Mouse (Mus musculus): Measurements from ENCODE around the gene Vsx1. TPM values are rescaled to one million over a fixed set of nuclear protein-coding genes. Genes with fewer than 3 reads are reported as not detected.

Gene Vsx1
- polyA plus RNA-seq (2012; rRNA removed): 0.13 and 0.27 TPM in 2 replicates

GRCm38 (mm10) chr2:150689223-150689800, at the start of gene Vsx1:
Gene Vsx1 (minus strand): TSS chr2:150689360.
- TF ChIP-seq POLR2A (IDR thresholded peaks at IDR 0.05; ENCODE audit: extremely low read depth, insufficient read depth, low read length) (no peak), CTCF (IDR thresholded peaks at IDR 0.05; ENCODE audit: extremely low read depth, insufficient read depth, low read length) (no peak)
- no peak within 1 kb of the TSS for H3K4me3 ChIP-seq (ENCODE audit: insufficient read depth, low read length)

GRCm38 (mm10) chr2:150737881-150738280, 48.7 kb upstream of the Vsx1 start:
- H3K4me1 ChIP-seq (ENCODE audit: control insufficient read depth, insufficient read depth, low read length): no peaks in the 10 kb centered on the region
- no peak overlapping the region for H3K4me3 ChIP-seq (ENCODE audit: insufficient read depth, low read length)
- H3K27ac ChIP-seq (ENCODE audit: insufficient read depth, low read length): no peak overlapping the region
- TF ChIP-seq POLR2A (IDR thresholded peaks at IDR 0.05; ENCODE audit: extremely low read depth, insufficient read depth, low read length): no peak
- TF ChIP-seq CTCF (IDR thresholded peaks at IDR 0.05; ENCODE audit: extremely low read depth, insufficient read depth, low read length): no peak

More at GRCm38 (mm10) chr2:150689223-150689800, at the start of gene Vsx1:
- Histone ChIP-seq H3K4me1 (ENCODE audit: control insufficient read depth, insufficient read depth, low read length) (no peaks in the 10 kb centered on the region), H3K27ac (ENCODE audit: insufficient read depth, low read length) (no peak within 1 kb of the TSS)

- TF ChIP-seq CTCF (IDR thresholded peaks at IDR 0.05; ENCODE audit: extremely low read depth, insufficient read depth, low read length) (no peak), POLR2A (IDR thresholded peaks at IDR 0.05; ENCODE audit: extremely low read depth, insufficient read depth, low read length) (no peak)
- no peak overlapping the region for H3K4me3 ChIP-seq (ENCODE audit: insufficient read depth, low read length)
- H3K27ac ChIP-seq (ENCODE audit: insufficient read depth, low read length): no peak overlapping the region
- H3K4me1 ChIP-seq (ENCODE audit: control insufficient read depth, insufficient read depth, low read length): no peaks in the 10 kb centered on the region
These were observed 46.8 kb upstream of the Vsx1 start for GRCm38 (mm10) chr2:150735756-150736576.

- TF ChIP-seq POLR2A (IDR thresholded peaks at IDR 0.05; ENCODE audit: extremely low read depth, insufficient read depth, low read length) (no peak), CTCF (IDR thresholded peaks at IDR 0.05; ENCODE audit: extremely low read depth, insufficient read depth, low read length) (no peak)
- Histone ChIP-seq H3K27ac (ENCODE audit: insufficient read depth, low read length) (no peak overlapping the region), H3K4me1 (ENCODE audit: control insufficient read depth, insufficient read depth, low read length) (no peaks in the 10 kb centered on the region), H3K4me3 (ENCODE audit: insufficient read depth, low read length) (no peak overlapping the region)
These were observed 23.1 kb upstream of the Vsx1 start for GRCm38 (mm10) chr2:150712167-150712674.

GRCm38 (mm10) chr2:150691481-150692170, 2.5 kb upstream of the Vsx1 start:
- Histone ChIP-seq H3K4me1 (ENCODE audit: control insufficient read depth, insufficient read depth, low read length) (no peaks in the 10 kb centered on the region), H3K4me3 (ENCODE audit: insufficient read depth, low read length) (no peak overlapping the region), H3K27ac (ENCODE audit: insufficient read depth, low read length) (no peak overlapping the region)
- TF ChIP-seq CTCF (IDR thresholded peaks at IDR 0.05; ENCODE audit: extremely low read depth, insufficient read depth, low read length) (no peak), POLR2A (IDR thresholded peaks at IDR 0.05; ENCODE audit: extremely low read depth, insufficient read depth, low read length) (no peak)

- no peak overlapping the region for H3K27ac ChIP-seq (ENCODE audit: insufficient read depth, low read length)
- TF ChIP-seq CTCF (IDR thresholded peaks at IDR 0.05; ENCODE audit: extremely low read depth, insufficient read depth, low read length) (no peak), POLR2A (IDR thresholded peaks at IDR 0.05; ENCODE audit: extremely low read depth, insufficient read depth, low read length) (no peak)
- H3K4me3 ChIP-seq (ENCODE audit: insufficient read depth, low read length): no peak overlapping the region
- H3K4me1 ChIP-seq (ENCODE audit: control insufficient read depth, insufficient read depth, low read length): no peaks in the 10 kb centered on the region
These were observed 1.1 kb upstream of the Vsx1 start for GRCm38 (mm10) chr2:150690216-150690615.

- no peaks in the 10 kb centered on the region for H3K4me1 ChIP-seq (ENCODE audit: control insufficient read depth, insufficient read depth, low read length)
- TF ChIP-seq CTCF (IDR thresholded peaks at IDR 0.05; ENCODE audit: extremely low read depth, insufficient read depth, low read length): no peak
- no peak for TF ChIP-seq POLR2A (IDR thresholded peaks at IDR 0.05; ENCODE audit: extremely low read depth, insufficient read depth, low read length)
- no peak overlapping the region for H3K27ac ChIP-seq (ENCODE audit: insufficient read depth, low read length)
- no peak overlapping the region for H3K4me3 ChIP-seq (ENCODE audit: insufficient read depth, low read length)
These were observed 496 bp downstream of the Vsx1 start for GRCm38 (mm10) chr2:150688541-150689186.

GRCm38 (mm10) chr2:150687871-150688540, 1.2 kb downstream of the Vsx1 start:
- TF ChIP-seq CTCF (IDR thresholded peaks at IDR 0.05; ENCODE audit: extremely low read depth, insufficient read depth, low read length): no peak
- no peak for TF ChIP-seq POLR2A (IDR thresholded peaks at IDR 0.05; ENCODE audit: extremely low read depth, insufficient read depth, low read length)
- H3K27ac ChIP-seq (ENCODE audit: insufficient read depth, low read length): no peak overlapping the region
- no peaks in the 10 kb centered on the region for H3K4me1 ChIP-seq (ENCODE audit: control insufficient read depth, insufficient read depth, low read length)
- H3K4me3 ChIP-seq (ENCODE audit: insufficient read depth, low read length): no peak overlapping the region
